Mouse (Mus musculus): ENCODE data around the gene Kpna4. TPM values are rescaled to one million over a fixed set of nuclear protein-coding genes. Genes with fewer than 3 reads are reported as not detected.

Gene Kpna4
- total RNA-seq (2012; rRNA removed): 19.4 and 19.5 TPM in 2 replicates
- polyA plus RNA-seq (2012; ENCODE audit: insufficient read depth in 1 of 2, insufficient read length in 2 of 2, low read depth in 1 of 2, low replicate concordance in 2 of 2, missing spikeins in 1 of 2): 10 to 100 TPM; 38.5 to 50.5 TPM

DNA sequence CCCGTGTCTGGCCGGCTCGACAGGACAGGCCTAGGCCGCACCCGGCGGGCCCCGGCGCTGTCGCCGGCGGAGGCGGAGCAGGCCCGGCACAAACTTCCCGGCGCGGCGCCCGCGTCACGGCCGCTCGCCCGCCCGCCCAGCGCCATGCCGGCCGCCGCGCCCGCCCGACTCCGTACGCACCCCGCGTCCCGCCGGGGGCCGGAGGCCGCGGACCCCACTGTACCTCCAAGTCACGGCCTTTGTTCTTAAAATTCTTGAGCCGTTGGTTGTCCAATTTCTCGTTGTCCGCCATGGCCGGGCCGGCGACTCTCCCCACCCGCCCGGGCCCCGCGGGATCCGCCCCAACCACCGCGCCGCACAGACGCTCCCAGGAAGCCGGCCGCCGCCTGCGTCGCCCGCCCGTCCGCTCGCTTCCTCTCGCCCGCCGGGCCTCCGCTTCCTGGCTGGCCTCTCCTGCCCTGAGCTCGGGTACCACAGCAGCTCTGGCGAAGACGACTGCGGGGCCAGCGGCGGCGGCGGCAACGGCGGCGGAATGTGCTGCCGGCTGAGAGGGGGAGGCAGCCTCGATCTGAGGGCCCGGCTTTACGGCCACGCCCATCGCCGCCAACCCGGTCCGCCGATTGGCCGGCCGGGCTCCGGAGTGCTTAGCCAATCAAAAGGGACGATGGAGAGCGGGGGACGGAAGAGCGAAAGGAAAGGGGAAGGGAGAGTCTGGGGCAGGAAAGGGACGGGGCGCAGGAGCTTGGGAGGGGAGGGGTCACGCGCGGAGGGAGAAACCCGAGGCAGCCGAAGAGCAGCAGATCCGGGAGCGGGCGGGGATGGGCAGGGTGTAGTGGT lies at the start of gene Kpna4:
Kpna4 (minus strand) TSS at position 605 of the 837 bp plus-strand sequence.
- H3K27me3 ChIP-seq (ENCODE audit: control insufficient read depth in 1 of 2, insufficient read depth in 2 of 2, low read length in 2 of 2): peaks cover 3 to 4% of the 10 kb centered on the region in 2 experiments
- H3K79me2 ChIP-seq (ENCODE audit: control insufficient read depth, insufficient read depth, low read length, poor library complexity): peaks cover 37% of the 10 kb centered on the region
- peak within 1 kb of the TSS; percentile 83 to 92 for H3K4me3 ChIP-seq (ENCODE audit: control insufficient read depth in 1 of 2, insufficient read depth in 1 of 2, low read depth in 2 of 2, low read length in 2 of 2)
- peaks cover 5 to 31% of the 10 kb centered on the region in 2 experiments for H3K36me3 ChIP-seq (ENCODE audit: control insufficient read depth in 1 of 2, insufficient read depth in 2 of 2, low read length in 2 of 2)
- peak within 1 kb of the TSS; percentile 95 for H3K9ac ChIP-seq (ENCODE audit: control insufficient read depth, low read depth, low read length, poor library complexity, severe bottlenecking)
- H3K27ac ChIP-seq (ENCODE audit: control insufficient read depth, low read depth, low read length): peak within 1 kb of the TSS; percentile 71
- peaks cover 4 to 29% of the 10 kb centered on the region in 2 experiments; a peak in 3 of 4 replicates for H3K4me1 ChIP-seq (ENCODE audit: control insufficient read depth in 1 of 2, insufficient read depth in 2 of 2, low read length in 2 of 2)
- DNase-seq (ENCODE audit: low read depth, low spot score): peak; percentile 97
- no peaks in the 10 kb centered on the region for H3K9me3 ChIP-seq (replicated peaks; ENCODE audit: insufficient read depth, low read length)
- TF ChIP-seq USF2 (IDR thresholded peaks at IDR 0.05; ENCODE audit: borderline replicate concordance in 1 of 2, insufficient read depth in 1 of 2, low read depth in 1 of 2, low read length in 2 of 2): no peak
- TF ChIP-seq NRF1 (IDR thresholded peaks at IDR 0.05; ENCODE audit: insufficient read depth, low read depth, low read length, poor library complexity, severe bottlenecking): no peak
- TF ChIP-seq ZMIZ1 (IDR thresholded peaks at IDR 0.05; ENCODE audit: low read depth, low read length): peak; percentile 86
- peak; percentile 83 for TF ChIP-seq POLR2AphosphoS2 (IDR thresholded peaks at IDR 0.05; ENCODE audit: low read length)
- TF ChIP-seq TCF12 (IDR thresholded peaks at IDR 0.05; ENCODE audit: low read depth, low read length): peak; percentile 32
- TF ChIP-seq MAX (IDR thresholded peaks at IDR 0.05; ENCODE audit: low read length): no peak
- TF ChIP-seq E2F4 (IDR thresholded peaks at IDR 0.05; ENCODE audit: borderline replicate concordance, low read depth, low read length): no peak
- TF ChIP-seq ETS1 (IDR thresholded peaks at IDR 0.05; ENCODE audit: low read depth, low read length): 0 out of 2 replicates have a peak, but pooled peaks have one; percentile 17
- no peak for TF ChIP-seq POLR2AphosphoS5 (IDR thresholded peaks at IDR 0.05; ENCODE audit: borderline replicate concordance, low read depth, low read length)
- TF ChIP-seq SIN3A (IDR thresholded peaks at IDR 0.05; ENCODE audit: low read length): no peak; the same call in none of the 2 replicates
- no peak for TF ChIP-seq ZNF384 (IDR thresholded peaks at IDR 0.05; ENCODE audit: low read depth, low read length)
- peak; percentile 82 for TF ChIP-seq MXI1 (IDR thresholded peaks at IDR 0.05; ENCODE audit: low read depth, low read length)
- peak; percentile 83 to 86; a peak in 3 of 4 replicates for TF ChIP-seq POLR2A (IDR thresholded peaks at IDR 0.05; ENCODE audit: control insufficient read depth in 1 of 2, insufficient read depth in 1 of 2, low read depth in 1 of 2, low read length in 2 of 2, poor library complexity in 1 of 2)
- TF ChIP-seq TBP (IDR thresholded peaks at IDR 0.05; ENCODE audit: low read depth, low read length): no peak
- no peak for TF ChIP-seq MAFK (IDR thresholded peaks at IDR 0.05; ENCODE audit: borderline replicate concordance, low read depth, low read length)
- no peak for TF ChIP-seq MYB (IDR thresholded peaks at IDR 0.05; ENCODE audit: low read depth, low read length)
- peak; percentile 94 for TF ChIP-seq MAZ (IDR thresholded peaks at IDR 0.05; ENCODE audit: low read depth, low read length)
- no peak for TF ChIP-seq CHD1 (IDR thresholded peaks at IDR 0.05; ENCODE audit: low read depth, low read length)
- no peak for TF ChIP-seq CHD2 (IDR thresholded peaks at IDR 0.05; ENCODE audit: low read length)
- TF ChIP-seq ZKSCAN1 (IDR thresholded peaks at IDR 0.05; ENCODE audit: low read depth, low read length): no peak
- no peak for TF ChIP-seq GABPA (IDR thresholded peaks at IDR 0.05; ENCODE audit: low read depth, low read length)
- TF ChIP-seq BHLHE40 (IDR thresholded peaks at IDR 0.05; ENCODE audit: borderline replicate concordance, low read depth, low read length): no peak
- TF ChIP-seq TAL1 (IDR thresholded peaks at IDR 0.05; ENCODE audit: low read length): no peak
- peak in 1 of 2 experiments; percentile 4; a peak in 1 of 4 replicates for TF ChIP-seq EP300 (IDR thresholded peaks at IDR 0.05; ENCODE audit: low read depth in 1 of 2, low read length in 2 of 2)
- TF ChIP-seq ZC3H11A (IDR thresholded peaks at IDR 0.05; ENCODE audit: low read depth, low read length): no peak
- TF ChIP-seq RAD21 (IDR thresholded peaks at IDR 0.05; ENCODE audit: low read depth, low read length): no peak
- no peak for TF ChIP-seq UBTF (IDR thresholded peaks at IDR 0.05; ENCODE audit: borderline replicate concordance, insufficient read depth, low read depth, low read length)
- peak; percentile 93 for TF ChIP-seq NELFE (IDR thresholded peaks at IDR 0.05; ENCODE audit: low read depth, low read length)
- TF ChIP-seq MYC (IDR thresholded peaks at IDR 0.05; ENCODE audit: low read depth, low read length): no peak
- peak; percentile 75 for TF ChIP-seq HCFC1 (IDR thresholded peaks at IDR 0.05; ENCODE audit: low read depth, low read length)
- TF ChIP-seq CTCF (IDR thresholded peaks at IDR 0.05 in 2 of 3, conservative IDR thresholded peaks at IDR 0.05 in 1 of 3; ENCODE audit: control insufficient read depth in 1 of 3, insufficient read depth in 1 of 3, low read depth in 2 of 3, low read length in 3 of 3, poor library complexity in 1 of 3, severe bottlenecking in 1 of 3): no peak
- peak; percentile 81 for TF ChIP-seq ELF1 (IDR thresholded peaks at IDR 0.05; ENCODE audit: low read depth, low read length)
- TF ChIP-seq JUND (IDR thresholded peaks at IDR 0.05; ENCODE audit: low read depth, low read length): no peak
- no peak for TF ChIP-seq SMC3 (IDR thresholded peaks at IDR 0.05; ENCODE audit: low read depth, low read length)
- 0 out of 2 replicates have a peak, but pooled peaks have one; percentile 21 for TF ChIP-seq RCOR1 (IDR thresholded peaks at IDR 0.05; ENCODE audit: low read depth, low read length)

All from MEL (cell line).